Mouse (Mus musculus) heart, postnatal 10 days (tissue): ENCODE data around the gene Washc1. TPM values are rescaled to one million over a fixed set of nuclear protein-coding genes. Genes with fewer than 3 reads are reported as not detected.
A peak's percentile ranks its signal among the peaks of the same experiment; 100 is the strongest.
"Not testable (repeated sequence)": the region's sequence is repeated elsewhere in the genome, so short reads cannot be mapped to it uniquely, and the experiment has no call there.

Source experiments
- DNase-seq, 2 experiments: peaks; one replicate each; pipeline ENCODE4 v3.0.0; 2021
- intact Hi-C: fragments of 180-260 bp; cut with DNase I; formaldehyde crosslinking; loops from one replicate; pipeline ENCODE4 v1.15.1; 2025
- total RNA-seq, 2 experiments: library from RNA; stranded (reverse); gene quantifications; 2 replicates each; pipeline ENCODE4 v1.2.3; 2021

The Washc1 gene
- total RNA-seq, result 10 to 100 TPM; 22.6 to 25.8 TPM

GRCm38 (mm10) chr17:66111402-66111959 lies at the start of gene Washc1:
TSS of gene Washc1 (plus strand) at chr17:66111545.
- intact Hi-C loops, result no loop called here

GRCm38 (mm10) chr17:66065115-66065514 lies 46.2 kb upstream of the Washc1 start:
- intact Hi-C loops, result no loop called here
- no peak for DNase-seq

More at GRCm38 (mm10) chr17:66111402-66111959, at the start of gene Washc1:
- peak; percentile 91 to 92 for DNase-seq

GRCm38 (mm10) chr17:66069036-66069435 lies 42.3 kb upstream of the Washc1 start:
- intact Hi-C loops, result not testable (repeated sequence)

GRCm38 (mm10) chr17:66073971-66074370 lies 37.4 kb upstream of the Washc1 start:
- no peak for DNase-seq
- intact Hi-C loops, result no loop called here

More at GRCm38 (mm10) chr17:66069036-66069435, 42.3 kb upstream of the Washc1 start:
- DNase-seq, result not testable (repeated sequence)

- intact Hi-C loops, result no loop called here
- DNase-seq, result no peak
Observed at GRCm38 (mm10) chr17:66075827-66076173, 35.5 kb upstream of the Washc1 start.

- peak; percentile 42 to 53 for DNase-seq
- intact Hi-C loops, result no loop called here
Observed at GRCm38 (mm10) chr17:66076174-66076927, 35.0 kb upstream of the Washc1 start.

GRCm38 (mm10) chr17:66076934-66077333 lies 34.4 kb upstream of the Washc1 start, which contains the start of gene Ankrd12:
TSS of gene Ankrd12 (minus strand) at chr17:66077089.
- intact Hi-C loops, result loop anchor here (1.0 kb wide), 1 partner anchor 24 kb away; the partner anchor contains the start of gene Ndufv2
- peak; percentile 97 to 98 for DNase-seq

- no peak for DNase-seq
- intact Hi-C loops, result loop anchor here (1.0 kb wide), 1 partner anchor 24 kb away; the partner anchor contains the start of gene Ndufv2
Observed at GRCm38 (mm10) chr17:66077437-66077850, 33.9 kb upstream of the Washc1 start.

- intact Hi-C loops, result no loop called here
- no peak for DNase-seq
Observed at GRCm38 (mm10) chr17:66084486-66084885, 26.9 kb upstream of the Washc1 start.

- no peak for DNase-seq
- intact Hi-C loops, result no loop called here
Observed at GRCm38 (mm10) chr17:66085038-66085437, 26.3 kb upstream of the Washc1 start.

- intact Hi-C loops, result no loop called here
- no peak for DNase-seq
Observed at GRCm38 (mm10) chr17:66090251-66090650, 21.1 kb upstream of the Washc1 start.

GRCm38 (mm10) chr17:66091392-66091791 lies 20.0 kb upstream of the Washc1 start:
- DNase-seq, result no peak

GRCm38 (mm10) chr17:66092065-66092464 lies 19.3 kb upstream of the Washc1 start:
- no peak for DNase-seq
- intact Hi-C loops, result no loop called here

More at GRCm38 (mm10) chr17:66091392-66091791, 20.0 kb upstream of the Washc1 start:
- intact Hi-C loops, result no loop called here

GRCm38 (mm10) chr17:66092664-66093063 lies 18.7 kb upstream of the Washc1 start:
- intact Hi-C loops, result no loop called here
- no peak for DNase-seq

- peak in 1 of 2 experiments; percentile 46 for DNase-seq
- intact Hi-C loops, result loop anchor here (1.0 to 10.0 kb wide), 2 partner anchors 23 to 396 kb away; partner anchors contain the start of gene Ankrd12
Observed at GRCm38 (mm10) chr17:66100566-66101379, 10.6 kb upstream of the Washc1 start.

- peak; percentile 93 to 95 for DNase-seq
- intact Hi-C loops, result loop anchor here (1.0 to 10.0 kb wide), 2 partner anchors 24 to 397 kb away; partner anchors contain the start of gene Ankrd12
Observed at GRCm38 (mm10) chr17:66101380-66102330, 9.7 kb upstream of the Washc1 start, which contains the start of gene Ndufv2. TSS of gene Ndufv2 (minus strand) at chr17:66101559.

GRCm38 (mm10) chr17:66104076-66104475 lies 7.3 kb upstream of the Washc1 start:
- DNase-seq, result no peak
- intact Hi-C loops, result loop anchor here (10.0 kb wide), 1 partner anchor 399 kb away; no protein-coding TSS in a partner anchor

GRCm38 (mm10) chr17:66106601-66107267 lies 4.6 kb upstream of the Washc1 start:
- DNase-seq, result peak; percentile 65 to 83
- intact Hi-C loops, result loop anchor here (2.0 to 10.0 kb wide), 4 partner anchors 44 to 402 kb away; no protein-coding TSS in a partner anchor

GRCm38 (mm10) chr17:66107466-66107865 lies 3.9 kb upstream of the Washc1 start:
- intact Hi-C loops, result loop anchor here (2.0 to 10.0 kb wide), 4 partner anchors 45 to 403 kb away; no protein-coding TSS in a partner anchor

More at GRCm38 (mm10) chr17:66107466-66107865, 3.9 kb upstream of the Washc1 start:
- DNase-seq, result no peak
